Mouse (Mus musculus): ENCODE data around the gene Hsf4.
A peak's percentile ranks its signal among the peaks of the same experiment; 100 is the strongest.

Hsf4 gene

DNA sequence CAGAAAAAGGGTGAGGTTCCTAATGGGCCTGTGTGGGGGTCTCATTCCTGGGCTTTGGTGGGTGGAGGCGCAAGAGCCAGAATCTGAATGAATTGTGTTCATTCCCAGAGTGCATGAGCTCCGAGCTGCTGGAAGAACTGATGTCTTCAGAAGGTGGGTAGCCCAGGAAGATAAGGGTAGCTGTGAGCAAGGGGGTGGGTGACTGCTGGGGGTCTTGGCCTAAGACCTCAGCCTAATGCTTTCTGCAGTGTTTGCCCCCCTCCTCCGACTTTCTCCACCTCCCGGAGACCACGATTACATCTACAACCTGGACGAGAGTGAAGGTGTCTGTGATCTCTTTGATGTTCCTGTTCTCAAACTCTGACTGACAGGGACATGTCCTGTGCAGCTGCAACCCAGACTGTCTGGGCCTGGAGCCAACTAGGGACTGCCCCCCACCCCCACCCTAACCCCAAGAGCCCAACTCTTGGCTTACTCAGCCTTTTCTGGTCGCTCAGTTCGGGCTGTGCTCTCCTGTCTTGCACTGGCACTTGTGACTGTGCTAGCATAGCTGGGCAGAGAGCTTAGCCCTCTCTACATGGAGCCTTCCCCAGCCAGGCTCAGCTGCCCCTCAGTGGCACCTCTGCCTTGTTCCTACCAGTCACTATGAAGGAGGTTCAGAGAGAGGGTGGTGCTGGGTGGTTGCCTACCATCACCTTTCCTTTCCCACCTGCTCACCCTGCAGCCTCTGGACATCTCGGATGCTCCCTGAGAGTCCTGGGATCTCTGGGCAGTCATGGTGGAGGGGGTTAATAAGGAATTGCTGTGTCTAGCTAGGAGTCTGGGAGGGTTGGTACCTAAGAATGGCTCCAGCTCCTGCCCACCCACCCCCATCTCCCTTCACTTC, 35.0 kb downstream of the Hsf4 start:
- no peak for DNase-seq (ENCODE audit: low spot score in 2 of 2)

GRCm38 (mm10) chr8:105305211-105306145, 35.9 kb downstream of the Hsf4 start, which contains the start of gene Elmo3:
Gene Elmo3 (plus strand): TSS chr8:105305601.
- peak in 1 of 2 experiments; percentile 48 for DNase-seq (ENCODE audit: low spot score in 2 of 2)

DNA sequence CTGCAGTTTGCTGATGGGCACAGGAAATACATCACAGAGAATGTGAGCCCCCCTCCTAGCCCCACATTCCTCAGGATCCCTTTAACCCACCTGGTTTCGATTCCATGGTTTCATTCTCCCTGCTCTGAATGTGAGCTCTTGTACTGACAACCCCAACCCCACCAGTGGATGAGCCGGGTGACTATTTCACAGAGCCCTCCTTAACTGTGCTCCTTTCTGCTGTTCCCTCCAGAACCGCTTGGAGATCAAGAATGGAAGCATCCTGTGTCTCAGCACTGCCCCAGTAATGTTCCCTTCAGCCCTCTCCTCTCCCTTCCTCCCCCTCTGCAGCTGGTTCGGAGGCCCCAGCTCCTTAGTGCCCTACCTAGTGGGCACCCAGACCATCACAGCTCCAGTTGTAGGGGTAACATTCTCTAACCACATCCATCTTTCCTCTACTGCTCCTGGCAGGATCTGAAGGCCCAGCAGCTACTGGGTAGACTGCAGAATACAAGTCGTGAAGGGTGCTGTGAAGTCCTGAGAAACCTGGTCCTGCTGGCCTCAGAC, 36.6 kb downstream of the Hsf4 start:
- no peak for DNase-seq (ENCODE audit: low spot score in 2 of 2)

- DNase-seq (ENCODE audit: low spot score in 2 of 2), result no peak
Measured at GRCm38 (mm10) chr8:105307670-105308069, 38.1 kb downstream of the Hsf4 start.

GRCm38 (mm10) chr8:105308428-105308827, 38.8 kb downstream of the Hsf4 start:
- no peak for DNase-seq (ENCODE audit: low spot score in 2 of 2)

DNA sequence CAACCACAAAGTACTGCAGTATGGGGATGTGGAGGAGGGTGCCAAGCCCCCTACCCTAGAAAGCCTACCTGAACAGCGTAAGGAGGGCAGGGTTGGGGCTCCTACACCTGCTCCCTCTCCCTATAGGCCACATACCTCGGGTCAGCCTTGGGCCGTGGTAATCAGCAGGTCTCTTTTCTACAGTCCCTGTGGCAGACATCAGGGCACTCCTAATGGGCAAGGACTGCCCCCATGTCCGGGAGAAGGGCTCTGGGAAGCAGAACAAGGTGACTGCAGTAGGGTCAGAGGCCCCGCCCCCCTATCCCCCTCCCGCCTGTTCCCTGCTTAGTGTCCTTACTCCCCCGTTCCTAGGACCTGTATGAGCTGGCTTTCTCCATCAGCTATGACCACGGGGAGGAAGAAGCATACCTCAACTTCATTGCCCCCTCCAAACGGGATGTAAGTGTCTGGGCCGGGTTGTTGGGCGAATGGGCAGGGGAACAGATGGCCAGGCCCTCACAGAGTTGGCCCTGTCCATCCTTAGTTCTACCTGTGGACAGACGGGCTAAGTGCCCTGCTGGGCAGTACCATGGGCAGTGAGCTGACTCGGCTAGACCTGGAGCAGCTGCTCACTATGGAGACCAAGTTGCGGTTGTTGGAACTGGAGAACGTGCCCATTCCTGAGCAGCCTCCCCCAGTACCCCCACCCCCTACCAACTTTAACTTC, 39.7 kb downstream of the Hsf4 start:
- DNase-seq (ENCODE audit: low spot score in 2 of 2), result no peak

DNA sequence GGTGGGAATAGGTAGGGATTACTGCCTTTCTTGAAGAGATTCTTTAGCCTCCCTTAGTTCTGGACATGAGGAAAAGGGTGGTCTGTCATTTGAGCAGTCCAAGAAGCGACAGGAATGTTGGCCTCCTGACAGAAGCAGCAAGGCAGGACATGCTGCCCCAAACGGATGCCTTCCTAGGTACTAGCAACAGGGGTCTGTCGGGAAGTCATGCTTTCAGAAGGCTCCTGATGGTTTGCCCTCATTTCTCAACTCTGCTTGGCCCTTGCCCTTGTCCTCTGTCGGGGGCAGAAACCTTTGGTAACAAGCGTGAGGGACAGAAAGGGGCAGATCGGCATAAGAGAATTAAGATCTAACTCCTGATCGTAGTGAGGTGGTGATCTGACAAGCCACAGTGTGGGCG, 40.5 kb downstream of the Hsf4 start:
- DNase-seq (ENCODE audit: low spot score in 2 of 2), result no peak

DNA sequence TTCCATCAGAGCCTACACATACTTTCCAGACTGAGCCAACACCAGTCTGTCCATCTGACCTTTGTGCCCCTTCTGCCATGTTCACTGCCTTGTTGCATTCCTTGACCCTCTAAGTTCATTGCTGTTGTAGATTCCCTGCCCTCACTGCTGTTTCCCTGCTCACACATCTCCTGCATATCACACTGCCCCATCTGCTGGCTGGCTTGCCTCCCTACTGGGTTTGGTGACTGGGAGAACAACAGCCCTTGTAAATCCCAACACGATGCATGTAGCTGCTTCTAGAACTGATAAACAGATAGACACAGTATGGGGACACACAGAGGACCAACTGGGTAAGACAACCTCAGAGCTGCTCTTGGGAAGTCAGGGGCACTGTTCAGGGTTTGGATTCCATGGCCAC, 42.1 kb downstream of the Hsf4 start:
- no peak for DNase-seq (ENCODE audit: low spot score in 2 of 2)

DNA sequence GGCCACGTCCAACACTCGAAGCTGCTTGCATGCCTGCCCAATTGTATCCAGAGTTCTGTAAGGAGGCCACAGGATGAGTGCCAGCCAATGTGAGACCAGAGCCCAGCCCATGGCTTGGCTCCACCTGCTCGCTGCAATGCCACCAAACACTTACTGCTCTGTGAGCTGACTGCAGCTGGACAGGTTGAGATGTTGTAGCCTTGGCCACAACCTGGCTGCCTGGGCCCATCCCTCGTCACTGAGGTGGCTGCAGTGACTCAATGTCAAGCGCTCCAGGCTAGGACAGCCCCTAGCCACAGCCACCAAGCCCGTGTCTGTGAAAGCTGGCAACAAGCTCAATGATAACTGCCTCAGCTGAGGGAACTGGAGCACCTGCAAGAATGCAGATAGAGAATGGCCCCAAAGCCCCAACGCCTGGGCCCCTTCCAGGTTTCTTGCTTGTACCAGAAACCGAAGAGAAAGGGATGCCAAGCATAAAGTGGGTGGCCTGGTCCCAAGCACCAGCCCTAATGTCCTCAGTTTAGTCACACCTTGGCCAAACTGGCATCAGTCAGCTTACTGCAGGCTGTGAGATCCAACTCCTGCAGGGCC, 43.4 kb downstream of the Hsf4 start:
- DNase-seq (ENCODE audit: low spot score in 2 of 2), result no peak

- no peak for DNase-seq (ENCODE audit: low spot score in 2 of 2)
Measured at GRCm38 (mm10) chr8:105313622-105314402, 44.2 kb downstream of the Hsf4 start.

DNA sequence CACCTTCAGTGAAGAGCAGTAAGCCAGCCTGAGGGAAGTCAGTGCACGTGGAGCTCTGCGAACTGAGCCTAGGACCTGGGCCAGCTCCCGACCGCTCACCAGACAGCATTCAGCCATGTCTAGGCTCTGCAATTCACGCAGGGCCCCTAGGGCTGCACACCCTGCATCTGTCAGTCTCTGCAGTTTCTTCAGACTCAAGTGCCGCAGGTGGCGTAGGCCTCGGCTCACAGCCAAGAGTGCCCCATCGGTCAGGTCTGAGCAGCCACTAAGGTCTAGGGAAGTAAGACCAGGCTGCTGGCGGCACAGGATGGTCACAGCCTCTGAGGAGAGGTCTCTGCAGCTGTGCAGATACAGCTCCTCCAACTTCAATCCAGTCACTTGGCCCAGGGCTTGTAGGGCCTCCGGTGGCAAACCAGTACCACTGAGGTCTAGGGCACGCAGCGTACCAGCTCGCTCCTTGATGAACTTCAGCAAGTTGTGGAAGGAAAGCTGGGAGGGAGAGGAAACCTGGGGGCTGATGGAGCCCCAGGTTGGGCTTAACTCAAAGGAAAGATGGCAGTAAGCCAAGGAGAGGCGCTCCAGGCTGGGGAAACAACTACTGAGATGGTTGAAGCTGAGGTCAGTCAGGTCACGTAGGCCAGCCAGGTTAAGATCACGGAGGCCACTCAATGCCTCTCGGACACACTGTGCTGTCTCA, 45.6 kb downstream of the Hsf4 start:
- no peak for DNase-seq (ENCODE audit: low spot score in 2 of 2)

DNA sequence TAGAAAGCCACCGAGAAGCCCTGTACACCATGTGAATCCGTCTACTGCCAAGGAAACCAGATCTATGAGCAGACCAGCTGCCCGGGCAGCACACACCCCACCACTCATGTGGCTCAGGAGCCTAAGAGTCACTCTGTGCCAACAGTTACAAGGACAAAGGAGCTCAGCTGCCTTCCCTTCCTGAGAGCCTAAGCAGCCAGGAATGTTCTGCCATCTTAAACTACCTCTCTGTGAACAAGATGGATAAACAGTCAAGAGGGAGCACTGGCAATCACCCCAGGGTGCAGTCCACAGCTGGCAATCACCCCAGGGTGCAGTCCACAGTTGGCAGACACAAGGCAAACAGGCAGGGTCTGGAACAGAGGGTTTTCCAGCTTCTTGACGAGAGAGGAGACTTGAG, 48.3 kb downstream of the Hsf4 start:
- DNase-seq (ENCODE audit: low spot score in 2 of 2), result no peak

- no peak for DNase-seq (ENCODE audit: low spot score in 2 of 2)
Measured at GRCm38 (mm10) chr8:105318662-105319190, 49.1 kb downstream of the Hsf4 start.

GRCm38 (mm10) chr8:105323183-105323582, 53.6 kb downstream of the Hsf4 start:
- DNase-seq (ENCODE audit: low spot score in 2 of 2), result no peak
